Mouse (Mus musculus): ENCODE results near the gene Olfr767.

DNA sequence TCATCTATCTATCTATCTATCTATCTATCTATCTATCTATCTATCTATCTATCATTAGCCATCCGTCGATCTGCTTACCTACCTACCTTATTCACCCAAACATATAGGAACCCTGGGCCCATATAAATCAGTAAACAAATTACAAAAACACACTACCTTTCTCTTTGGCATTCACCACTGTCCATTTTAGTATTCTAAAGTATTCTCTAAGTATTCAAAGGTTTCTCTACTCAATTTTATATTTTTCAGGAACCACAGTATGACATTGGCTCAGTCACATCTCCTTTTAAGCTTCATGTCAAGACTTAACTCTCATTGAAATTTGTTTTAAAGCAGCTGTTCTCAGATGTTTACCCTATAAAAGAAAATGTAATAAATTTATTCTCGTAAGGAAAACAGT lies 32.4 kb upstream of the Olfr767 start:
- TF ChIP-seq POLR2A (IDR thresholded peaks at IDR 0.05; ENCODE audit: insufficient read depth, low read depth, low read length) (no peak), CTCF (IDR thresholded peaks at IDR 0.05; ENCODE audit: insufficient read depth, low read depth, low read length) (no peak)
